Mouse (Mus musculus) thymus, adult 2 months (tissue): ENCODE measurements at regions not wholly inside any gene's neighbourhood (a gene's known extent, or its start where the extent isn't known, plus 50 kb on each side); places are given as distances from the start of the nearest gene placed in this dataset.

Experiments used
- DNase-seq: peaks from one replicate; pipeline ENCODE4 v3.0.0; 2021
- H3K27ac ChIP-seq: fragments of 200-500 bp; 2 replicates; pipeline ENCODE4 v1.5.1; 2012; ENCODE audit warnings: low read length, control low read depth; ENCODE audit not compliant: control insufficient read depth, insufficient read depth
- H3K27me3 ChIP-seq: fragments of 200-500 bp; 2 replicates; pipeline ENCODE4 v1.6.1; 2012; ENCODE audit warnings: mild to moderate bottlenecking, low read length, moderate library complexity, mixed read lengths; ENCODE audit not compliant: control insufficient read depth, insufficient read depth
- H3K36me3 ChIP-seq: fragments of 200-500 bp; 2 replicates; pipeline ENCODE4 v1.6.1; 2012; ENCODE audit warnings: mild to moderate bottlenecking, low read length, moderate library complexity; ENCODE audit not compliant: control insufficient read depth, insufficient read depth
- H3K4me1 ChIP-seq: fragments of 200-500 bp; replicated peaks from 2 replicates; pipeline ENCODE4 v1.6.1; 2012; ENCODE audit warnings: low read length; ENCODE audit not compliant: control insufficient read depth, insufficient read depth
- H3K4me3 ChIP-seq: fragments of 200-500 bp; 2 replicates; pipeline ENCODE4 v1.5.1; 2012; ENCODE audit warnings: mild to moderate bottlenecking, low read length, control low read depth, moderate library complexity; ENCODE audit not compliant: control insufficient read depth, insufficient read depth
- CTCF ChIP-seq: fragments of 200-500 bp; IDR thresholded peaks from 2 replicates; pipeline ENCODE4 v1.5.1; 2012; ENCODE audit warnings: mild to moderate bottlenecking, control low read depth, low read length, moderate library complexity, borderline replicate concordance; ENCODE audit not compliant: control insufficient read depth, poor library complexity, insufficient read depth; ENCODE audit errors: extremely low read depth
- POLR2A ChIP-seq: fragments of 200-500 bp; IDR thresholded peaks from 2 replicates; pipeline ENCODE4 v1.6.1; 2012; ENCODE audit warnings: mild to moderate bottlenecking, low read length, control low read depth, moderate library complexity; ENCODE audit not compliant: control insufficient read depth, poor library complexity, insufficient read depth; ENCODE audit errors: extremely low read depth
- WGBS: fragments of 180-500 bp; shearing (Covaris S2); methylation state at CpG from one replicate; pipeline ENCODE4 v1.1.7; 2018; 5-methylcytosine and 5-hydroxymethylcytosine counted together

DNA sequence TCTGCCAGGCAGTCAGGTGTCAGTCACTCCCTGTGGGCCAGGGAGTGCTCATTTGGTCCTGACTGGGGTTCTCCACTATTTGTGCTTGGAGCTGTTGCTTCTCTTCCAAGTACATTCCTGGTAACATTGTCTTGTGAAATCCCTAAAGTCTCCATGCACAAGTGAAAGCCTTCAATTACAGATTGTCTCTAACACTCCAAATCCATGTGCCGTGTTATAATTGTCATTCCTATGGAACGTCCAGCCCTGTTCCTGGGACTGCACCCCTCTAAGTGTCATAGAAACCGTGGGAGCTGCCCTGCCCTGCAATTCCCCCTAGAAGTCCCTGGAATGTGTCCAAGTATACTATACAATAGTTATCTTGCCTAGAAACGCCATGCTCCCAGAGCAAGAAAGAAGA lies 181.1 kb downstream of the Rnd3 start:
- Histone ChIP-seq H3K27me3 (no peaks in the 10 kb centered on the region), H3K4me1 (no peaks in the 10 kb centered on the region), H3K36me3 (no peaks in the 10 kb centered on the region), H3K4me3 (no peak overlapping the region), H3K27ac (no peak overlapping the region)
- TF ChIP-seq POLR2A (no peak), CTCF (no peak)
- no peak for DNase-seq
- WGBS, result 86% methylated on average over 4 of the region's 4 CpGs

DNA sequence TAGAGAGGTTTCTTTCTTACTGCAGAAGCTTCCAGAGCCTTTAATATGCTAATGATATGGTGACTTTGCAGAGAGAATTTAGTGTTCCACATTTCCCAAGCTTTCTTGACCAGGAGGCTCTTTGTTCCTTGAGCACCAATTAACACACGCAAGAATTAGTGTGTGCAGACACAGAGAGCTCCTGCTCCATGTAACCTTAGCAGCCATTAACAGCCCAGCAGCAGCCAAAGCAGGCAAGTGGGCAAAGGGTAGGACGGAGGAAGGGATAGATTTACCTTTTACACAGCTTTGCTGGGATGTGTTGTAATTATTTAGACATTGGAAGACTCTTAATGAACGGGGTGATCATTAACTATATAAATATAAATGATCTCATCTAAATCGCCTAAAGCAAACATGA lies 181.8 kb downstream of the Rnd3 start:
- Histone ChIP-seq H3K4me1 (no peaks in the 10 kb centered on the region), H3K27me3 (no peaks in the 10 kb centered on the region), H3K27ac (no peak overlapping the region), H3K4me3 (no peak overlapping the region), H3K36me3 (no peaks in the 10 kb centered on the region)
- 96% methylated on average over 4 of the region's 4 CpGs for WGBS
- no peak for TF ChIP-seq CTCF
- TF ChIP-seq POLR2A, result no peak
- no peak for DNase-seq

DNA sequence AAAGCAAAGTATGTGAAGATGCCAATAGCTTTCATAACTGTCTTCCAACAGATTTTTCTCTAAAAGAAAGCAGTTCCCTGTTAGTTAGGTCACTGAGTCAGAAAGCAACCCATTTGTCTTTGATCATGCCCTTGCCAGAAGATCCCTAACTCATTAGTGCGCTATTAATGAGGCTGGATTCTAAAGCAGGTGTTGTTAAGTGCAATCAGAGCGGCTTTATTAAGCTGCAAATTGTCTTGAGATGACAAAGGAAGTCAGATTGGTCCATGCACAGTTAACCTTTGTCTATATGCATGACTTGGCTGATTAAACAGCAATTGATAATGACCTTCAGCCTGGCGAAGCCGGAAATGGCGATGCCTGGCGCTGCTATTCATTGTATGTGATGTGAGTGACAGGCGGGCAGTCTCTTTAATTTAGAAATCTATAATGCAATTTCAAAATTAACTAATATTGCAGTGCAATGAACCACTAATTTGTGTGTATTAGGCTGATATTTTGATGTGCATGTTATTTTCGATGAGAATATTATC lies 183.4 kb downstream of the Rnd3 start:
- no peaks in the 10 kb centered on the region for H3K27me3 ChIP-seq
- TF ChIP-seq CTCF (no peak), POLR2A (no peak)
- DNase-seq, result no peak
- no peak overlapping the region for H3K4me3 ChIP-seq
- H3K36me3 ChIP-seq, result no peaks in the 10 kb centered on the region
- H3K27ac ChIP-seq, result no peak overlapping the region
- no peaks in the 10 kb centered on the region for H3K4me1 ChIP-seq
- WGBS, result 95% methylated on average over 8 of the region's 8 CpGs

DNA sequence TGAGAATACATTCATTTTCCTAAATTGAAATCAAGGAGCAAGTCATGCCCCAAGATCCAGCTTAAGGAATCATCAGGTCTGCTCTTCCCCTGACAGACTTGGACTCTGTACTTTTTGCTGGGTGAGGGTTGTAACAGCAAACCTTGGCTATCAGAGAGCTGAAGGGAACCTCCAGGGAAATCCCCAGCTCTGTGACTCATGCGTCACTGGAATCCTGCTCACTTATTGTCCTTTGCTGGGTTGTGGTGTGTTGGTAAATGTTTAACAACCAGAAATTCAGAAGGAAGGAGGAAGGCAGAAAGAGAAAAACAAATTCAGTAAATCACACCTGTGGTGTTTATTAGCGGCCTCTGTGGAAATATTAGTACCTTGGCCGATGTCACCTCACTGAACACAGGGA lies 184.8 kb downstream of the Rnd3 start:
- Histone ChIP-seq H3K4me3 (no peak overlapping the region), H3K27me3 (no peaks in the 10 kb centered on the region), H3K27ac (no peak overlapping the region), H3K36me3 (no peaks in the 10 kb centered on the region), H3K4me1 (no peaks in the 10 kb centered on the region)
- 92% methylated on average over 3 of the region's 3 CpGs for WGBS
- TF ChIP-seq POLR2A (no peak), CTCF (no peak)
- no peak for DNase-seq

DNA sequence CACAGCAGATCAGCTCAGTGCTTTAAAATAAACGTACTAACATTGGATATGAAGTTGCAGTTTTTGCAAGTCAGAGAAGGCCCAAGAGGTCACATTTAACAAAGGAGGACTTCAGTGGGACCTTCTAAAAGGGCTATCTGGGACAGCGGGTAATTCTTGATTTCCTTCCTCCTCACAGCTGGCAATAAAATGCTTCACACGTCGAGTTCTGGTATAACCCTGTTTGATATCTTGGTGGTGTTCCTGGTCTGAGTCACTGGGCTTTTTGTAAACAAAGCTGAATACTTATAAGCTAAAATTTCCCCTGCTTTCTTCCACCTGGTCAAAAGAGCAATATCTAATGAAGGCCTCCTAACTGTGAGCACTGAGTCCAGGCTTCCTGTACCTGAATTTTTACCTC lies 187.9 kb downstream of the Rnd3 start:
- no peak for DNase-seq
- no peaks in the 10 kb centered on the region for H3K36me3 ChIP-seq
- 56% methylated on average over 4 of the region's 4 CpGs for WGBS
- H3K27me3 ChIP-seq, result no peaks in the 10 kb centered on the region
- TF ChIP-seq CTCF, result no peak
- no peak for TF ChIP-seq POLR2A
- no peak overlapping the region for H3K27ac ChIP-seq
- H3K4me3 ChIP-seq, result no peak overlapping the region
- no peaks in the 10 kb centered on the region for H3K4me1 ChIP-seq

DNA sequence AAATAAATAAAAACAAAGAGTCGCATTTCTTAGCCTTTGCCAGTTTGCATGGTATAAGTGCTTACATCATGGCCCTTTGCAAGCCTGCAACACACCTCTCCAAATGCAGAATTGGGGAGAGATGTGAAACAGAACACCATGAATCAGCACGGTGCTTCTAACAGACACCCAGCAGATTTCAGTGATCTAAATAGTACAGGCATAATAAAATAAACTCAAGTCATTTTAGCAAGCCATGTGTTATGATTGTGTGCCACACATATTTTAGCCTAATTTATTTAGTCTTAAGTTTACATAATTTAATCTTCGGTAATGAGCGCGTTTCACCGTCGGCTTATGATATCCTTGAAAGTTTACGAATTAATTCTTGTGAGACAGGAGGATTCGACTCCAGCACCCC lies 189.6 kb downstream of the Rnd3 start:
- no peak for TF ChIP-seq CTCF
- no peak for DNase-seq
- no peaks in the 10 kb centered on the region for H3K27me3 ChIP-seq
- H3K4me3 ChIP-seq, result no peak overlapping the region
- no peaks in the 10 kb centered on the region for H3K36me3 ChIP-seq
- 97% methylated on average over 9 of the region's 9 CpGs for WGBS
- H3K27ac ChIP-seq, result no peak overlapping the region
- no peaks in the 10 kb centered on the region for H3K4me1 ChIP-seq

DNA sequence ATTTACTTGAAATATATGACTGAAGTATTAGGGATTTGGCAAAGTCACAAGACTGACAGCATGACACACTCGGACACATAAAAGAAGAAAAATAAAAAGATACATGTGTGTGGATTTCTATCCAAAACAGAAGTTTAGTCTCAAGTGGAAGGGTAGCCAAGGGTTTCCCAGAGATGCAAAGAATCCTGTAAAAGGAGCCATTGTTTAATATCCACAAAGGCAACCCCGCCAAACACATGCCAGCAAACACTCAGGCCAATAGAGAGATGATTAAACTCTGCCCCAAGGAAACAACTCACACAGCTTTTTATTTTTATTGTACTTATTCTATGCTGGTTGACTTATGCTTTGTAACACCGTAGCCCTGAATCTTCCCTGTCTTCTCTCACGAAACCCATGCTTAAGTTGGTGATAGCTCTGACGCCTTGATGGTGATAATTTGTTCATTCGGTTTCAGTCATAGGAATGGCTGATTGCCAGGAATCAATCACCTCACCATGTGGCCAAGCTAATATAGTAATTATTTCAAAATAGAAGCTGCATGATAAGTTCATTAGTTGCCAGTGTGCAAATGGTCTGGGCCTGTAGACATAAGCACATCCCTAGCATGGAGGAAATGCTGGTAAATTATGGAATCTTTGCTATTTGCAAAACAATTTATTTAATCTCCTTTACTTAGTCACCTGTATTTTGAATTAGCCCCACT lies 194.4 kb downstream of the Rnd3 start:
- Histone ChIP-seq H3K36me3 (no peaks in the 10 kb centered on the region), H3K27me3 (no peaks in the 10 kb centered on the region), H3K4me1 (no peaks in the 10 kb centered on the region), H3K27ac (no peak overlapping the region), H3K4me3 (no peak overlapping the region)
- TF ChIP-seq POLR2A (no peak), CTCF (no peak)
- DNase-seq, result no peak
- WGBS, result 93% methylated on average over 6 of the region's 6 CpGs
